Mouse (Mus musculus) layer of hippocampus, postnatal 25 days (tissue): Measurements from ENCODE around the gene Zfp710. TPM values are rescaled to one million over a fixed set of nuclear protein-coding genes. Genes with fewer than 3 reads are reported as not detected.
"Not testable (repeated sequence)": the region's sequence is repeated elsewhere in the genome, so short reads cannot be mapped to it uniquely, and the experiment has no call there.

Experiments
- DNase-seq, 2 experiments: peaks; one replicate each; pipeline ENCODE4 v3.0.0; 2022; ENCODE audit warnings: mixed read lengths in 2 of 2, low spot score in 1 of 2; ENCODE audit errors: extremely low spot score in 1 of 2
- total RNA-seq, 2 experiments: library from RNA; stranded (reverse); gene quantifications; 2 replicates each; pipeline ENCODE4 v1.2.3; 2021

The Zfp710 gene
- total RNA-seq, 2 experiments from 2014 or later: 20.9 to 22.9 TPM

GRCm38 (mm10) chr7:80026118-80026989, 1.7 kb downstream of the Zfp710 start:
- DNase-seq: peak; percentile 47 to 49

- peak; percentile 28 to 47 for DNase-seq
Observed at GRCm38 (mm10) chr7:80026990-80027635, 2.5 kb downstream of the Zfp710 start.

GRCm38 (mm10) chr7:80027636-80028417, 3.2 kb downstream of the Zfp710 start:
- no peak for DNase-seq

GRCm38 (mm10) chr7:80028418-80028720, 3.8 kb downstream of the Zfp710 start:
- DNase-seq: no peak

GRCm38 (mm10) chr7:80030009-80030408, 5.4 kb downstream of the Zfp710 start:
- DNase-seq: no peak

- no peak for DNase-seq
Observed at GRCm38 (mm10) chr7:80030486-80030885, 5.9 kb downstream of the Zfp710 start.

GRCm38 (mm10) chr7:80030987-80031386, 6.4 kb downstream of the Zfp710 start:
- no peak for DNase-seq

GRCm38 (mm10) chr7:80031478-80031877, 6.9 kb downstream of the Zfp710 start:
- no peak for DNase-seq

GRCm38 (mm10) chr7:80032216-80033052, 7.8 kb downstream of the Zfp710 start:
- DNase-seq: no peak

GRCm38 (mm10) chr7:80033064-80033717, 8.6 kb downstream of the Zfp710 start:
- no peak for DNase-seq

- DNase-seq: no peak
Observed at GRCm38 (mm10) chr7:80033771-80034170, 9.2 kb downstream of the Zfp710 start.

- no peak for DNase-seq
Observed at GRCm38 (mm10) chr7:80035086-80035485, 10.5 kb downstream of the Zfp710 start.

GRCm38 (mm10) chr7:80035748-80036147, 11.1 kb downstream of the Zfp710 start:
- no peak for DNase-seq

- no peak for DNase-seq
Observed at GRCm38 (mm10) chr7:80039699-80040098, 15.1 kb downstream of the Zfp710 start.

GRCm38 (mm10) chr7:80044170-80044569, 19.6 kb downstream of the Zfp710 start:
- DNase-seq: no peak

- no peak for DNase-seq
Observed at GRCm38 (mm10) chr7:80047041-80047440, 22.4 kb downstream of the Zfp710 start.

GRCm38 (mm10) chr7:80049746-80050145, 25.1 kb downstream of the Zfp710 start:
- DNase-seq: no peak

- not testable (repeated sequence) for DNase-seq
Observed at GRCm38 (mm10) chr7:80050382-80050781, 25.8 kb downstream of the Zfp710 start.

GRCm38 (mm10) chr7:80051835-80052234, 27.2 kb downstream of the Zfp710 start:
- DNase-seq: no peak

GRCm38 (mm10) chr7:80052261-80052660, 27.6 kb downstream of the Zfp710 start:
- DNase-seq: no peak
